Mouse (Mus musculus) ES-Bruce4 (cell line): ENCODE data around the gene Kcne1.

ENCODE experiments used
- CTCF ChIP-seq: IDR thresholded peaks from one replicate; pipeline ENCODE4 v1.8.1; 2011; ENCODE audit warnings: low read depth, low read length
- POLR2A ChIP-seq: IDR thresholded peaks from one replicate; pipeline ENCODE4 v1.8.1; 2011; ENCODE audit warnings: low read length; ENCODE audit not compliant: insufficient read depth

GRCm38 (mm10) chr16:92398574-92399118, 39.4 kb upstream of the Kcne1 start:
- TF ChIP-seq CTCF (no peak), POLR2A (no peak)
